Mouse (Mus musculus) small intestine, adult 2 months (tissue): ENCODE results near the gene Azgp1. TPM values are rescaled to one million over a fixed set of nuclear protein-coding genes. Genes with fewer than 3 reads are reported as not detected.
"Not testable (repeated sequence)": the region's sequence is repeated elsewhere in the genome, so short reads cannot be mapped to it uniquely, and the experiment has no call there.

ENCODE experiments used
- H3K27ac ChIP-seq: fragments of 200-500 bp; 2 replicates; pipeline ENCODE4 v1.5.1; 2012; ENCODE audit warnings: low read depth, low read length, control low read depth, inconsistent platforms; ENCODE audit not compliant: insufficient read depth
- H3K27me3 ChIP-seq: fragments of 200-500 bp; 2 replicates; pipeline ENCODE4 v1.6.1; 2012; ENCODE audit warnings: mild to moderate bottlenecking, moderate library complexity, low read length, inconsistent platforms; ENCODE audit not compliant: control insufficient read depth, insufficient read depth
- H3K36me3 ChIP-seq: fragments of 200-500 bp; 2 replicates; pipeline ENCODE4 v1.6.1; 2012; ENCODE audit warnings: mild to moderate bottlenecking, low read length, control low read depth, inconsistent platforms; ENCODE audit not compliant: control insufficient read depth, insufficient read depth
- H3K4me1 ChIP-seq: fragments of 200-500 bp; 2 replicates; pipeline ENCODE4 v1.6.1; 2012; ENCODE audit warnings: low read length, inconsistent platforms, mixed read lengths; ENCODE audit not compliant: control insufficient read depth, insufficient read depth, insufficient read length
- H3K4me3 ChIP-seq: fragments of 200-500 bp; 2 replicates; pipeline ENCODE4 v1.5.1; 2012; ENCODE audit warnings: low read depth, mild to moderate bottlenecking, control low read depth, inconsistent platforms, low read length, moderate library complexity
- CTCF ChIP-seq: fragments of 200-500 bp; IDR thresholded peaks from 2 replicates; pipeline ENCODE4 v1.5.1; 2012; ENCODE audit warnings: low read depth, mild to moderate bottlenecking, control low read depth, inconsistent platforms, low read length, moderate library complexity, mixed read lengths; ENCODE audit not compliant: insufficient replicate concordance, insufficient read length; ENCODE audit errors: extremely low read depth
- POLR2A ChIP-seq: fragments of 200-500 bp; IDR thresholded peaks from 2 replicates; pipeline ENCODE4 v1.6.1; 2012; ENCODE audit warnings: low read depth, mild to moderate bottlenecking, control low read depth, inconsistent platforms, low read length, moderate library complexity
- WGBS: fragments of 180-500 bp; shearing (Covaris S2); methylation state at CpG from one replicate; pipeline ENCODE4 v1.1.7; 2018; 5-methylcytosine and 5-hydroxymethylcytosine counted together
- polyA plus RNA-seq: library from polyadenylated mRNA; depleted of rRNA; stranded (reverse); fragments of >200 nt; gene quantifications from 2 replicates; pipeline ENCODE4 v1.2.3, GENCODE M21; 2012; rRNA removed

Gene Azgp1
- polyA plus RNA-seq: 0.15 TPM in 1 of 2 replicates, not detected in the other

DNA sequence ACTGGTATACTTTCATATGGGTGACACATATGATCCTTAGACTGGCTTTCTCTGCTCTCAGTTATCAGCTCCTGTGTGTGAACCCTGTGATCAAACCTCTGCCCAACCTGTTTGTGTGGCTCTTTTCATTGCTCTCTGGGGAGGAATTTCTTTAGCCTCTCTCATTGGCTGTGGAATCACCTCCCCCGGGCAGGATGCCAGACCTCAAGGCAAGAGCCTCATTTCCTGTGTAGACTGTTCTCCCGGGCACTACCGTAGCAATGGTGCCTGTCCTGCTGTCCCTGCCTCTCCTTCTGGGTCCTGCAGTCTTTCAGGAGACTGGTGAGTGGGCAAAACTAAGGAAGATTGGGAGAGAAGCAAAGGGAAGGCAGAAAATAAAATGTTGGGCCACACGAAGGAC lies at the start of gene Azgp1:
Azgp1 (plus strand) TSS at position 221 of the 400 bp plus-strand sequence.
- H3K27me3 ChIP-seq: no peaks in the 10 kb centered on the region
- no peaks in the 10 kb centered on the region for H3K4me1 ChIP-seq
- no peak for TF ChIP-seq POLR2A
- TF ChIP-seq CTCF: no peak
- H3K36me3 ChIP-seq: no peaks in the 10 kb centered on the region
- no peak within 1 kb of the TSS for H3K4me3 ChIP-seq
- no peak within 1 kb of the TSS for H3K27ac ChIP-seq
- WGBS: 32% methylated on average over 4 of the region's 4 CpGs

DNA sequence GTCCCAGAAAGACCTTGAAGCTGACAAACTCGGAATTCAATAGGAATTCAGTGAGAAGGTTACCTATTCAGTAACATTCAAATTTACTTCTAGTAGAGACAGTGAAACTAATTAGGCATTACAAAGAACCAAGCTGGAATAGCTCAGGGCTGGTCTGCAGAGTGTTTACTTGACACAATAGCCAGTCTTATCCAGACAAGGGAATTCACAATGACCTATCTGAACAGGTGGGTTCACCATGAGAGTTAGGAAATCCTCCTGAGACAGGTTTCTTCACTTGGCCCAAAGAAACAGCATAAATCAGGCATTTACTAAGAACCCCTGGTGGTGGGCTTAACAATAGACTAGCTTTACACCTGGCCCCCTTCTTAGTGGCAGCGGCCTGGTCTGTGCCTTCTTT lies 47.4 kb upstream of the Azgp1 start:
- 82% methylated on average over 2 of the region's 2 CpGs for WGBS
- not testable (repeated sequence) for H3K36me3 ChIP-seq, H3K27me3 ChIP-seq, H3K4me3 ChIP-seq, H3K27ac ChIP-seq, H3K4me1 ChIP-seq

DNA sequence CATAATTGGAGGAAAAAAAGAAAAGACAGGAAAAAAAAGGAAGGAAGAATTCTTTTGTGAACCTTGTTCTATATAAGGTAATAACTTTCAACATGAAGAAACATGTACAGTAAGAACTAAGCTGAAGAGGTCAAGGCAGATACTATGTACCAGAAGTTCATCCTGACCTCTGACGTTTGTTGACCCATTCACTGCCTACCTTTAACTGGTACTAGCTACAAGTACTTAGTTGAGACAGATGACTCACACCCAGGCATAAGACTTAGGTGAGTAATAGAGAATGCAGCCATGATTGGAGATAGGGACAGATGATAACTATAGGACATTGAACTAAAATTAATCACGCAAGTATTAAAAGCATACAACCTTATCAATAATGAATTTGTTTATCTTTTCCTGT lies 44.8 kb upstream of the Azgp1 start:
- no peak overlapping the region for H3K27ac ChIP-seq
- H3K4me1 ChIP-seq: peaks cover 2% of the 10 kb centered on the region; the same call in 1 of the 2 replicates
- no peaks in the 10 kb centered on the region for H3K27me3 ChIP-seq
- no peak overlapping the region for H3K4me3 ChIP-seq
- 36% methylated on average over 2 of the region's 2 CpGs for WGBS
- no peaks in the 10 kb centered on the region for H3K36me3 ChIP-seq
- TF ChIP-seq CTCF (no peak), POLR2A (no peak)

DNA sequence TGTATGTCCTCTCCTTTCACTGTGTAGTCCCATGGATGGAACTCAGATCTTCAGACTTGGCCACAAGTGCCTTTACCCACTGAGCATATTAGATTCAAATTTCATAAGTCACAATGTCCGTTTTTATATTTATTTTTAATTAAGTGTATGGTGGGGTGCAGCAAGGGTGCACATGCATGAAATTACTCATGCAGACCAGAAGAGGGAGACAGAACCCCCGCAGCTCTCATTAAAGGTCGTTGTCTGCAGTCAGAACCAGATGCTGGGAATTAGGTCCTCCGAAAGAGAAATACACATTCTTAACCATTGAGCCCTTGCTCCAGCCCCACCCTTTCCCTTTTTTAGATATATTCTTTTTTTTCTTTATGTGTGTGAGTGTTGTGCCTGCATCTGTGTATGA lies 44.1 kb upstream of the Azgp1 start:
- peak; percentile 42; the same call in 1 of the 2 replicates for TF ChIP-seq CTCF
- TF ChIP-seq POLR2A: no peak
- no peaks in the 10 kb centered on the region for H3K27me3 ChIP-seq
- H3K4me3 ChIP-seq: no peak overlapping the region
- WGBS: 57% methylated on average over 4 of the region's 4 CpGs
- H3K36me3 ChIP-seq: no peaks in the 10 kb centered on the region
- peak overlapping the region; percentile 70 for H3K27ac ChIP-seq
- H3K4me1 ChIP-seq: peaks cover 2% of the 10 kb centered on the region; the same call in 1 of the 2 replicates

DNA sequence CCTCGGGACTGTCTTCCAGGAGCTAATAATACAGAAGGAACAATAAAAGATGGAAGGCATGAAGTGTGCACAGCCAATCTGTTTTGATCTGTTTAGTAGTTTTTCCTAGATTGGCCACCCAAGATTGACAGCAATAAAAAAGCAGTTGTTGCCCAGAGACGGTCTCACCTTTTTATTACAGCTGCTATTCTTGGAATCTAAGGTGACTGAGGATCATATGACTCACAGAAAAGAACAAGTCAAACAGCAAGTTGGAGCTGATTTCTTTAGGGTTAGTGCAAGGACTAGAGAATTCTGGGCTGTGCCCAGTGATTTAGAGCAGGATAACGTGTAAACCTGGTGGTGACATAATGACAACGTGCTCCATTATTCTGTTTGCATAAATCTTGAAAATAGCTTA lies 40.4 kb upstream of the Azgp1 start:
- WGBS: 24% methylated on average over 4 of the region's 4 CpGs
- Histone ChIP-seq H3K4me1 (peaks cover 2% of the 10 kb centered on the region), H3K36me3 (no peaks in the 10 kb centered on the region), H3K27me3 (no peaks in the 10 kb centered on the region), H3K27ac (no peak overlapping the region), H3K4me3 (no peak overlapping the region)
- TF ChIP-seq CTCF (no peak), POLR2A (no peak)

DNA sequence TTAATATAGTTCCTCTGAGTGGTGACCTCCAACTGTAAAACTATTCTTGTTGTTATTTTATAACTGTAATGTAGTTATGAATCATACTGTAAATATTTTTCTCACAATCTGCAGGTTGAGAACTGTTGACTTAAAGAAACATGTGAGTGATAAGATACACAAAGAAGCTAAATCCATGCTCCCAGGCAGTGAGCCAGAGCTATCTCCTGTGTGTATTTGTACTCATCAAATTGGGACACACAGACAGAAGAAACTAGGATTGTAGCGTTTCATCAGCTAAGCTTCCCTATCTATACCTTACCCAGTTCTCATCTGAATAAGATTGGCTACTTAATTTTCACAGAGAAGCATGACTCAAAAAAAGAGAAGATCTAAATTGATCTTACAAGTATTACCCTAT lies 38.2 kb upstream of the Azgp1 start:
- WGBS: 30% methylated on average over 1 of the region's 1 CpGs
- H3K4me3 ChIP-seq: no peak overlapping the region

DNA sequence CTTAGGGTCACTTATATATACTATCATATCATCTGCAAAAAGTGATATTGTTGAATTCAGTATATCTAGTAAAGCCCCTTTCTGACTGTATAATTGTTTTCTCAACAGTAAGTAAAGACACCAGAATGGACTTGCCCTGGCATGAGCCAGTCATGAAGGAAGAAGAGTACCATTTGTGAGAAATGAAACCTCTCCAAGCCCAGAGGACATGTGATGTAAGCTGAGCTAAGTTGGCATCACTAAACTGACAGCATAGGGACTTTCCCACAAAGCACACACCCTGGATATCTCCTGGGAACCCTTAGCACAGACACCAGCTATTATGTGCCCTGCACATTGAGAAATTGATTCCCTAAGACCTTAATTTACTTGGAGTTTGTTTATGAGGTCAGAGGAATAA lies 34.0 kb upstream of the Azgp1 start:
- Histone ChIP-seq H3K36me3 (no peaks in the 10 kb centered on the region), H3K27ac (no peak overlapping the region), H3K27me3 (no peaks in the 10 kb centered on the region), H3K4me3 (no peak overlapping the region), H3K4me1 (no peaks in the 10 kb centered on the region; the same call in 1 of the 2 replicates)
- TF ChIP-seq POLR2A (no peak), CTCF (no peak)

More for the DNA sequence above, 38.2 kb upstream of the Azgp1 start:
- Histone ChIP-seq H3K27me3 (no peaks in the 10 kb centered on the region), H3K36me3 (no peaks in the 10 kb centered on the region), H3K27ac (no peak overlapping the region), H3K4me1 (peaks cover 2% of the 10 kb centered on the region)
- TF ChIP-seq CTCF (no peak), POLR2A (no peak)

DNA sequence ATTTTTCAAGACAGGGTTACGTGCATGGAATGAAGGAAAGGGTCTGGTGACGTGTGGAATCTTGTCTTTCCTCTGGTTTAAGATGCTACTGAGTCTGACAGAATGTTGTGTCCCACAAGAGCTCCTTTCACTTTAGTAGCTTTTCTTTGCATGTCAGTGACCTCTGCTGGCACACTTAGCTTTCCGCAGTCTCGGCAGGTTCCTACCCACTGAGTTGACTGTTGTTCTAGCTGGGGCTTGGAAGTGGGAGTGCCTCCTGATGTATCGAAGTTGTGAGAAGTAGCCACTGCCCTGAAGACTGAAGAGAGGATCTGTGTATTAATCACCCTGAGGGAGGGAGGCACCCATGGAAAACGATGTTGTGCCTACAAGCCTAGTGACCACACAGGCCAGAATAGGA lies 30.1 kb upstream of the Azgp1 start:
- Histone ChIP-seq H3K27me3 (no peaks in the 10 kb centered on the region), H3K27ac (no peak overlapping the region)
- WGBS: 25% methylated on average over 6 of the region's 6 CpGs

More for the DNA sequence above, 30.1 kb upstream of the Azgp1 start:
- no peaks in the 10 kb centered on the region for H3K4me1 ChIP-seq
- H3K36me3 ChIP-seq: no peaks in the 10 kb centered on the region
- peak; percentile 46; the same call in 1 of the 2 replicates for TF ChIP-seq CTCF
- no peak for TF ChIP-seq POLR2A
- no peak overlapping the region for H3K4me3 ChIP-seq
